Mouse (Mus musculus) neutrophil, adult 83 days (primary cell): ENCODE measurements around the gene Ilkap. TPM values are rescaled to one million over a fixed set of nuclear protein-coding genes. Genes with fewer than 3 reads are reported as not detected.

ENCODE experiments used
- total RNA-seq, 2 experiments: library from RNA; stranded (reverse); gene quantifications; one replicate each; pipeline ENCODE4 v1.2.4; 2023

The Ilkap gene
- total RNA-seq = 10 to 100 TPM; 57.2 to 57.3 TPM

GRCm38 (mm10) chr1:91398260-91399062 lies at the start of gene Ilkap:
Gene Ilkap, minus strand, starts transcription at chr1:91398815.

GRCm38 (mm10) chr1:91413898-91414594 lies 15.4 kb upstream of the Ilkap start, which contains the start of gene Hes6:
Gene Hes6, minus strand, starts transcription at chr1:91414038.

GRCm38 (mm10) chr1:91366215-91367108 lies 32.2 kb downstream of the Ilkap start, which contains the start of gene Erfe:
Gene Erfe, plus strand, starts transcription at chr1:91366430.

GRCm38 (mm10) chr1:91350841-91351240 lies 47.8 kb downstream of the Ilkap start, which contains the start of gene Klhl30:
Gene Klhl30, plus strand, starts transcription at chr1:91351016.

Other genes starting within 250 kb of the Ilkap start
- 10 to 100 TPM; 27.6 to 31.8 TPM for gene Ramp1, start 219.0 kb downstream of the Ilkap start, total RNA-seq
- 10 to 100 TPM; 48.1 to 49.7 TPM for gene Ube2f, start 148.5 kb downstream of the Ilkap start, total RNA-seq
- 10 to 100 TPM; 22.6 to 23.5 TPM for gene Scly, start 100.5 kb downstream of the Ilkap start, total RNA-seq
- gene Espnl, start 76.7 kb downstream of the Ilkap start, total RNA-seq = not detected
- gene Klhl30, start 47.8 kb downstream of the Ilkap start, total RNA-seq = under 1 TPM in 1 of 2 experiments, not detected in 1; 0.22 TPM
- gene Erfe, start 32.4 kb downstream of the Ilkap start, total RNA-seq = under 1 TPM; 0.79 to 0.84 TPM
- 10 to 100 TPM; 23.7 to 24.1 TPM for gene Hes6, start 15.2 kb upstream of the Ilkap start, total RNA-seq
- gene Per2, start 60.5 kb upstream of the Ilkap start, total RNA-seq = 10 to 100 TPM; 33.4 to 40.8 TPM
- gene Traf3ip1, start 95.8 kb upstream of the Ilkap start, total RNA-seq = 1 to 10 TPM; 1.8 to 2.1 TPM
- gene Asb1, start 141.7 kb upstream of the Ilkap start, total RNA-seq = 10 to 100 TPM; 11.0 to 12.6 TPM